Mouse (Mus musculus): Measurements from ENCODE around the gene Marveld1. TPM values are rescaled to one million over a fixed set of nuclear protein-coding genes. Genes with fewer than 3 reads are reported as not detected.

Gene Marveld1
- polyA plus RNA-seq (2014; fragmentation: Illumina TruSeq; extraction: RNeasy Lipid Tissue Mini Kit (QIAGEN cat#74804); ENCODE audit: low replicate concordance), result 3.7 TPM

GRCm38 (mm10) chr19:42147170-42147768 lies at the start of gene Marveld1:
Gene Marveld1 (plus strand): TSS chr19:42147400.

GRCm38 (mm10) chr19:42128787-42129508 lies 18.3 kb upstream of the Marveld1 start, which contains the start of gene Avpi1:
Gene Avpi1 (minus strand): TSS chr19:42129059.

GRCm38 (mm10) chr19:42163764-42164163 lies 16.6 kb downstream of the Marveld1 start, which contains the start of gene Zfyve27:
Gene Zfyve27 (plus strand): TSS chr19:42163951.

Other genes starting within 250 kb of the Marveld1 start
- 259 TPM for gene Pgam1, start 235.5 kb upstream of the Marveld1 start, polyA plus RNA-seq (2014; fragmentation: Illumina TruSeq; extraction: RNeasy Lipid Tissue Mini Kit (QIAGEN cat#74804); ENCODE audit: low replicate concordance)
- 12.8 TPM for gene Exosc1, start 214.0 kb upstream of the Marveld1 start, polyA plus RNA-seq (2014; fragmentation: Illumina TruSeq; extraction: RNeasy Lipid Tissue Mini Kit (QIAGEN cat#74804); ENCODE audit: low replicate concordance)
- gene Zdhhc16, start 213.9 kb upstream of the Marveld1 start, polyA plus RNA-seq (2014; fragmentation: Illumina TruSeq; extraction: RNeasy Lipid Tissue Mini Kit (QIAGEN cat#74804); ENCODE audit: low replicate concordance), result 16.8 TPM
- gene Mms19, start 166.2 kb upstream of the Marveld1 start, polyA plus RNA-seq (2014; fragmentation: Illumina TruSeq; extraction: RNeasy Lipid Tissue Mini Kit (QIAGEN cat#74804); ENCODE audit: low replicate concordance), result 8.1 TPM
- not detected for gene Ubtd1, start 165.6 kb upstream of the Marveld1 start, polyA plus RNA-seq (2014; fragmentation: Illumina TruSeq; extraction: RNeasy Lipid Tissue Mini Kit (QIAGEN cat#74804); ENCODE audit: low replicate concordance)
- not detected for gene Ankrd2, start 111.4 kb upstream of the Marveld1 start, polyA plus RNA-seq (2014; fragmentation: Illumina TruSeq; extraction: RNeasy Lipid Tissue Mini Kit (QIAGEN cat#74804); ENCODE audit: low replicate concordance)
- 0.71 TPM for gene Hoga1, start 101.8 kb upstream of the Marveld1 start, polyA plus RNA-seq (2014; fragmentation: Illumina TruSeq; extraction: RNeasy Lipid Tissue Mini Kit (QIAGEN cat#74804); ENCODE audit: low replicate concordance)
- not detected for gene 4933411K16Rik, start 95.2 kb upstream of the Marveld1 start, polyA plus RNA-seq (2014; fragmentation: Illumina TruSeq; extraction: RNeasy Lipid Tissue Mini Kit (QIAGEN cat#74804); ENCODE audit: low replicate concordance)
- not detected for gene Morn4, start 61.0 kb upstream of the Marveld1 start, polyA plus RNA-seq (2014; fragmentation: Illumina TruSeq; extraction: RNeasy Lipid Tissue Mini Kit (QIAGEN cat#74804); ENCODE audit: low replicate concordance)
- 6.3 TPM for gene Pi4k2a, start 56.9 kb upstream of the Marveld1 start, polyA plus RNA-seq (2014; fragmentation: Illumina TruSeq; extraction: RNeasy Lipid Tissue Mini Kit (QIAGEN cat#74804); ENCODE audit: low replicate concordance)
- not detected for gene Avpi1, start 18.3 kb upstream of the Marveld1 start, polyA plus RNA-seq (2014; fragmentation: Illumina TruSeq; extraction: RNeasy Lipid Tissue Mini Kit (QIAGEN cat#74804); ENCODE audit: low replicate concordance)
- gene Zfyve27, start 16.6 kb downstream of the Marveld1 start, polyA plus RNA-seq (2014; fragmentation: Illumina TruSeq; extraction: RNeasy Lipid Tissue Mini Kit (QIAGEN cat#74804); ENCODE audit: low replicate concordance), result 8.5 TPM
- 0.45 TPM for gene Sfrp5, start 54.9 kb downstream of the Marveld1 start, polyA plus RNA-seq (2014; fragmentation: Illumina TruSeq; extraction: RNeasy Lipid Tissue Mini Kit (QIAGEN cat#74804); ENCODE audit: low replicate concordance)
- gene Golga7b, start 100.2 kb downstream of the Marveld1 start, polyA plus RNA-seq (2014; fragmentation: Illumina TruSeq; extraction: RNeasy Lipid Tissue Mini Kit (QIAGEN cat#74804); ENCODE audit: low replicate concordance), result 0.30 TPM